Mouse (Mus musculus): ENCODE results near the gene Prss53. TPM values are rescaled to one million over a fixed set of nuclear protein-coding genes. Genes with fewer than 3 reads are reported as not detected.
A peak's percentile ranks its signal among the peaks of the same experiment; 100 is the strongest.

Prss53 gene
- 1.1 and 2.0 TPM in 2 replicates for polyA plus RNA-seq (2015; fragmentation: Nextera tagmentation; extraction: Ambion mirVana)

DNA sequence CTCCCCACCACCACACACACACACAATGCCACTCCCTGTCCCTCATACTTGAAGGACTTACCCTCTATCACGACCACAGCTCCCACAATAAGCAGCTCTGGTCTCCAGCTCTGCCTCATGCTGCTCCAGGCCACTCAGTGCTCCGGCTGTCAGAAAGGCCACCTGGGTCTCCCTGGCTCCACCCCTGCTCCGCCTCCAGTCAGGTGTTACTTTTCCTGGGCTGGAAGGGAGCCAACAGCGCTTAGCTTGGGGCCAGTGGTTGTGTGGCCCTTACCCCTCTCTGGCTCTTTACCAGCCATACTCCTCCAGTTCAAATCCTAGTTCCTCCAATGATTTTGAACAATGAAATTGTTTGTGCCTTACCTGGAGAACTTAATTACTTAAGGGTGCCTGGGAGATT lies at the start of gene Prss53:
Gene Prss53 (minus strand): TSS at position 173 of the 400 bp plus-strand sequence.
- ATAC-seq (ENCODE audit: low read depth) = no peak
- Histone ChIP-seq H3K36me3 (ENCODE audit: control insufficient read depth, insufficient read depth, low read length) (peaks cover 28% of the 10 kb centered on the region), H3K4me2 (ENCODE audit: low read depth, low read length) (no peak within 1 kb of the TSS), H3K9ac (ENCODE audit: low read length) (no peak within 1 kb of the TSS), H3K9me3 (ENCODE audit: control insufficient read depth, low read length) (no peaks in the 10 kb centered on the region), H3K27ac (ENCODE audit: low read length) (no peak within 1 kb of the TSS), H3K4me3 (ENCODE audit: low read length) (no peak within 1 kb of the TSS), H3K27me3 (ENCODE audit: control insufficient read depth, insufficient read depth, low read depth, low read length) (no peaks in the 10 kb centered on the region), H3K4me1 (replicated peaks; ENCODE audit: control insufficient read depth, insufficient read depth, low read length) (peaks cover 8% of the 10 kb centered on the region)
- WGBS = 17% methylated on average over 4 of the region's 4 CpGs

DNA sequence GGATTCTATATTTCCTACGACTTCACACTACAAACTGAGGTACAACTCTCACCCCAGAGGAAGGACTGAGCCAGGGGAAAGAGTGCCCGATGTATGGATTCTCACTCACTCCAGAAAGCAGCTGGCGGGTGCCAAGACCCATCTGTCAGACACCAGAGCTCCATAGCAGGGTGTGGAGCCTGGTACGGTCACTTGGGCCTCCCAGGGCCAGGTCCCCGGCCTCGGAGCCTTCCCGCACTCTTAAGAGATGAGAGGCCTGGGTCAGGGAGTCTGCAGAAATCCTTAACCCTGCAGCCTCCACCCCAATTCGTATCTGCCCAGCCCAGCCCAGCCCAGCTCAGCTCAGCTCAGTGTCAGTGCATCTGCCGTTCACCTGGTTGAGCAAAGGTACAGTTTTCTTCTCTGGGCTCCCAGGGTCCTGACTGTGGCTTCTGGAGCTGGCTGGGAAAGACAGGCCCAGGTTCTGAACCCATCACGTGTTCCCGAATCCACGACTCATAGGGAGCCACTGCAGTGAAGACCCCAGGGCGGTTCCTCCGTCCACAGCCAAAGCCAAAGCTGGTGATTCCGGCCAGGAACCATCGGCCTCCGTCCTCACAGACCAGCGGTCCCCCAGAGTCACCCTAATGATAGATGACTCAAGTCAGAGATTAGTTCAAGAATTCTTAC lies 45.6 kb upstream of the Prss53 start:
- no peaks in the 10 kb centered on the region for H3K9me3 ChIP-seq (ENCODE audit: control insufficient read depth, low read length)
- H3K4me2 ChIP-seq (ENCODE audit: low read depth, low read length) = peak overlapping the region; percentile 99
- ATAC-seq (ENCODE audit: low read depth) = no peak
- H3K27me3 ChIP-seq (ENCODE audit: control insufficient read depth, insufficient read depth, low read depth, low read length) = no peaks in the 10 kb centered on the region
- 49% methylated on average over 18 of the region's 18 CpGs for WGBS
- no peak overlapping the region; the same call in 1 of the 2 replicates for H3K27ac ChIP-seq (ENCODE audit: low read length)
- peaks cover 35% of the 10 kb centered on the region for H3K4me1 ChIP-seq (replicated peaks; ENCODE audit: control insufficient read depth, insufficient read depth, low read length)
- H3K36me3 ChIP-seq (ENCODE audit: control insufficient read depth, insufficient read depth, low read length) = no peaks in the 10 kb centered on the region
- H3K4me3 ChIP-seq (ENCODE audit: low read length) = peak overlapping the region; percentile 82
- peak overlapping the region; percentile 90 for H3K9ac ChIP-seq (ENCODE audit: low read length)

DNA sequence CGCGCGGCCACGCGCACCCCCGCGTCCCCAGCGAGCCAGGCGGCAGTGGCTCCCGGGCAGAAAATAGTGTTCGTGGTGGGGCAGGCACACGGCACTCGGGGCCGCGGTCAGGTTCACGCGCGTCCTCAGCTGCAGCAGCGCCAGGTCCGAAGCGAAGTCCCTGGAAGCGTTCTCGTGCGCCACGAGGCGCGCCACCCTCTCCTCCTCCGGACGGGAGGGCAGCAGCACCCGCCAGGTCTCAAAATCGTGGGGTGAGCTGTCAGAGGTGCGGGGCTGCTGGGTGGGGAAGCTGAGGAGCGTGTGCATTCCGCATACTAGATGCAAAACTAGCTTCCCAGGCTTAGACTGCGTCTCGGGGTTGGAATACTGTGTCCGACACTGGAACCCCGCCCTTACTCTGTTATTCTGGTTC lies 45.0 kb upstream of the Prss53 start:
- Histone ChIP-seq H3K4me1 (replicated peaks; ENCODE audit: control insufficient read depth, insufficient read depth, low read length) (peaks cover 39% of the 10 kb centered on the region), H3K9ac (ENCODE audit: low read length) (peak overlapping the region; percentile 90), H3K4me2 (ENCODE audit: low read depth, low read length) (peak overlapping the region; percentile 99), H3K27ac (ENCODE audit: low read length) (peak overlapping the region; percentile 75), H3K9me3 (ENCODE audit: control insufficient read depth, low read length) (no peaks in the 10 kb centered on the region), H3K4me3 (ENCODE audit: low read length) (peak overlapping the region; percentile 82), H3K36me3 (ENCODE audit: control insufficient read depth, insufficient read depth, low read length) (no peaks in the 10 kb centered on the region), H3K27me3 (ENCODE audit: control insufficient read depth, insufficient read depth, low read depth, low read length) (no peaks in the 10 kb centered on the region)
- peak; percentile 27 for ATAC-seq (ENCODE audit: low read depth)
- under 1% methylated on average over 32 of the region's 38 CpGs for WGBS

DNA sequence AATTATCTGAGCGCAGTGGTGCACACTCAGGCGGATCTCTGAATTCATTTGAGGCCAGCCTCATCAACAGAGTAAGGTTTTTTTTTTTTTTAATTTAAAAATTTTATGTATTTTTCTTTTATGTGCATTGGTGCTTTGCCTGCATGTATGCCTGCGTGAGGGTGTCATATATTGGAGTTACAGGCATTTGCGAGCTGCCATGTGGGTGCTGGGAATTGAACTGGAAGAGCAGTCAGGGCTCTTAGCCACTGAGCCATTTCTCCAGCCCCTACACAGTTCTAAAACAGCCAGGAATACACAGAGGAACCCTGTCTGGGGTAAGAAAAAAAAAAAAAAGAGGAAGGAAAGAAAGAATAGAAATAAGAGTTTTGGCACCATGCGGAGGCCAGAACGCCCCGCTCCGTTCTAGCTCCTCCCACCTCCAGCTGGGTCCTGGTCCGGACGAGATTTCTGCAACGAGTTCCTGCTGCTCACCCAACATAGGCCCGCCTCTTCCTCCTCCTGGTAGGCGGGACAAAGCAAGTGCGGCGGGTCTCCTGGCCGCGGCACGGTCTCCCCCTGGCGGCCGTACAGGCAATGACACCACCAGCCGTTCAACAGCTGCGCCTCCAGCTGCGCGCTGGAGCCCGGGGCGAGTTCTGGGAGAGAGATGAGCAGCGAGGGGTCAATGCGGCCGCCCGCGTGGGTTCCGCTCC lies 44.4 kb upstream of the Prss53 start:
- Histone ChIP-seq H3K4me2 (ENCODE audit: low read depth, low read length) (peak overlapping the region; percentile 99), H3K4me3 (ENCODE audit: low read length) (peak overlapping the region; percentile 82), H3K27me3 (ENCODE audit: control insufficient read depth, insufficient read depth, low read depth, low read length) (no peaks in the 10 kb centered on the region), H3K9ac (ENCODE audit: low read length) (peak overlapping the region; percentile 90), H3K27ac (ENCODE audit: low read length) (peak overlapping the region; percentile 77), H3K36me3 (ENCODE audit: control insufficient read depth, insufficient read depth, low read length) (no peaks in the 10 kb centered on the region), H3K4me1 (replicated peaks; ENCODE audit: control insufficient read depth, insufficient read depth, low read length) (peaks cover 39% of the 10 kb centered on the region), H3K9me3 (ENCODE audit: control insufficient read depth, low read length) (no peaks in the 10 kb centered on the region)
- ATAC-seq (ENCODE audit: low read depth) = peak; percentile 93
- 5% methylated on average over 32 of the region's 32 CpGs for WGBS

DNA sequence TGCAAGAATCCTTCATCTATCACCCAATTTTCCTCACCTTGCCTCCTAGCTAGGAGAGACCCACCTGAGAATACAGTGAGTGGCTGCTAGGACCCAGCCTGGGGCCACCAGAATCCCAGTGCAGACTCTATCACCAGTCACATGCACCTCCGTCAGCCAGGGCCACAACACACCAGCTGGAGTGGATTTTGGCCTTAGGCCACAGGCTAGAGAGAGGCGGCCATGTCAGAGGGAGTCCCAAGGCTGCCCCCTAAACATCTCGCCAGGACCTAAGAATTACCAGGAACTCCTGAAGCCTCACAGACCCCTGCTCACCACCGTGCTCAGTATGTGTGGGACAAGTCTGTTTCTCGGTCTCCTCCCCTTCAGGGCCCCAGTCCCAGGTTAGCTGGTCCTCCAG lies 43.3 kb upstream of the Prss53 start:
- peak overlapping the region; percentile 95; the same call in 1 of the 2 replicates for H3K27ac ChIP-seq (ENCODE audit: low read length)
- 79% methylated on average over 5 of the region's 5 CpGs for WGBS
- H3K4me2 ChIP-seq (ENCODE audit: low read depth, low read length) = no peak overlapping the region
- H3K4me3 ChIP-seq (ENCODE audit: low read length) = no peak overlapping the region
- no peaks in the 10 kb centered on the region for H3K9me3 ChIP-seq (ENCODE audit: control insufficient read depth, low read length)
- H3K27me3 ChIP-seq (ENCODE audit: control insufficient read depth, insufficient read depth, low read depth, low read length) = no peaks in the 10 kb centered on the region
- no peak for ATAC-seq (ENCODE audit: low read depth)
- peaks cover 39% of the 10 kb centered on the region for H3K4me1 ChIP-seq (replicated peaks; ENCODE audit: control insufficient read depth, insufficient read depth, low read length)
- H3K36me3 ChIP-seq (ENCODE audit: control insufficient read depth, insufficient read depth, low read length) = no peaks in the 10 kb centered on the region
- peak overlapping the region; percentile 39 for H3K9ac ChIP-seq (ENCODE audit: low read length)

DNA sequence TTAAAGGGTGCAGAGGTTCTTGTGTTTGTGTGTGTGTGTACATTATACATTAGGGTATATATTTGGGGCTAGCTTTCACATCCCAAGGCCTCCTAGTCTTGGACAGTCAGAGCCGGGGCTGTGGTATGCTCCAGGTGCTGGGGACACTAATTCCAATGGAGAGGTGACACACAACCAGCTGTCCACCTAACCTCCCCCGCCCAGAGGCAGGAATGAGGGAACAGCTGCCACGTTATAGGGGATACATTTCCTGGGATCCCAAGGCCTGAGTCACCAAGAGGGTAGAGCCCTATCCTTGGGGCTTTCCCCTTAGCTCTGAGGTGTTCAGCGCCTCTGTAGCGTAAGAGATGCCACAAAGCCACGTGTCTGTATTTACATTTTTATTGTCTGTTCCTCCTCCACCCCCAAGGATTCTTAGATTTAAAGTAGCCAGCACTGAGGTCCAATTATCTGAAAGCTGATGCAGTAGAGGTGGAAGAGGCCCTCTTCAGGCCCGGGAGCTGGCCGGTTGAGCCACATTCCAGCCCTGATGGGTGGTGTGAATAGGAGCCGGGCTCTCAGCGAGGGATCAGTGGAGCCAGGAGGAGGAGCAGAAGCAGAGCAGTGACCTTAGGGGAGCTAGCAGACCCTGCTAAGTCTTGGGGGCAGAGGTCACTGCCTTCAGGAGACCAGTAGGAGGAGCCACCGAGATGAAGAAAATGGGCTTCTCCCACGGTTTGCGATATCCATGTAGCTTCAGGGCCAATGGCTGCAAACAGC lies 41.7 kb upstream of the Prss53 start:
- Histone ChIP-seq H3K36me3 (ENCODE audit: control insufficient read depth, insufficient read depth, low read length) (no peaks in the 10 kb centered on the region; the same call in 1 of the 2 replicates), H3K4me3 (ENCODE audit: low read length) (peak overlapping the region; percentile 9; the same call in 1 of the 2 replicates), H3K27me3 (ENCODE audit: control insufficient read depth, insufficient read depth, low read depth, low read length) (no peaks in the 10 kb centered on the region), H3K27ac (ENCODE audit: low read length) (peak overlapping the region; percentile 95), H3K4me1 (replicated peaks; ENCODE audit: control insufficient read depth, insufficient read depth, low read length) (peaks cover 39% of the 10 kb centered on the region), H3K4me2 (ENCODE audit: low read depth, low read length) (peak overlapping the region; percentile 42), H3K9ac (ENCODE audit: low read length) (peak overlapping the region; percentile 52), H3K9me3 (ENCODE audit: control insufficient read depth, low read length) (no peaks in the 10 kb centered on the region)
- 16% methylated on average over 13 of the region's 13 CpGs for WGBS
- ATAC-seq (ENCODE audit: low read depth) = peak; percentile 34

DNA sequence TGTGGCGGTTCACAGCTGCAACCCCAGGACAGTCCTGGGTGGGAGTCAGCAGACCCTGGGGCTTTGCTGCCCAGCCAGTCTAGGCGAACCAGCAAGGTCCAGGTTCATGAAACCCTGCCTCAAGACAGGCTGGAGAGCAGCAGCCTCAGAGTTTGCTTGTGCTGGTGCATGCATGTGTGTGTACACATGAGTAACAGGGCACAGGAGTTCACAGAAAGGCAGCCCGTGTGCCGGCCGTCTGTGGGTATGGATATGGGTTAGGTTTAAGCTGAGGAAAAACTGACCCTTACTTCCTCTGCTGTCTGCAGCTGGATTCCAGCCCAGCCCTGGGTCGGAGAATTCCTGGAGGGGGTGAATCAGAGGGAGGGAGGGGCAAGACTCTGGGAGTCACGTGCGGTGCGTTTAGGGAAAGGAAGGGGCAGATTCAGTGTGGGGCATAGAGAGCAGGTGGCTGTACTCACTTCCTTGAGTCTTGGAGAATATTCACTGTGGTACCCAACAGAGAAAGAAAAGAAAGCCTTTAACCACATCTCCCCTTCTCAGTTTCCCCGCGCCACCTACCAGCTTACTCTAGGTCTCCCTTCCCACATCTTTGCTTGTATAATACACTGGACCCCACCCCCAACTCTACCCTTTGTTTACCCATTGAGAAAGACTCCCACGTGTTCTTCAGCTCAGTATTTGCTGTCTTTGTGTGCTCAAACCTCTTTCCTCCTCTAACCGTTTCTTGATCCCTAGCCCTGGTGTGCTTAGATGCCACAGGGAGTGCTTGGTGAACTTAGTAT lies 40.8 kb upstream of the Prss53 start:
- Histone ChIP-seq H3K4me1 (replicated peaks; ENCODE audit: control insufficient read depth, insufficient read depth, low read length) (peaks cover 47% of the 10 kb centered on the region), H3K4me3 (ENCODE audit: low read length) (peak overlapping the region; percentile 9; the same call in 1 of the 2 replicates), H3K9me3 (ENCODE audit: control insufficient read depth, low read length) (no peaks in the 10 kb centered on the region), H3K9ac (ENCODE audit: low read length) (peak overlapping the region; percentile 52), H3K4me2 (ENCODE audit: low read depth, low read length) (peak overlapping the region; percentile 42), H3K27me3 (ENCODE audit: control insufficient read depth, insufficient read depth, low read depth, low read length) (no peaks in the 10 kb centered on the region), H3K27ac (ENCODE audit: low read length) (peak overlapping the region; percentile 95), H3K36me3 (ENCODE audit: control insufficient read depth, insufficient read depth, low read length) (peaks cover 5% of the 10 kb centered on the region)
- peak; percentile 37 for ATAC-seq (ENCODE audit: low read depth)
- 22% methylated on average over 13 of the region's 13 CpGs for WGBS

DNA sequence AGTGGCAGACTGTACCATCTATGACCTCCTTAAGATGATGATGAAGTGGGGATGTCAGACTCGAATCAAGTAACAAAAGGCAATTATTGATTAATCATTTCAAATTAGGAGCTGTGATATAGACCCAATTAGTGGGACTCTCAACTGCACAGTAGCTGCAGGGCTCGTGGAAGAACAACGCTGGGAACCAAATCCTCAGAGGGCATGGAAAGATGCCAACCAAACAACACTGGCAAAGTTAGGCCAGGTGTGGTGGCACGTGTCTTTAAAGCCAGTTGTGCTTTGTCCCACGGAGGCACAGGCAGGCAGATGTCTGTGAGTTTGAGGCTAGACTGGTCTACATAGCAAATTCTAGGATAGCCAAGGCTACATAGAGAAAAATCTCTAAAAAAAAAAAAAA lies 39.9 kb upstream of the Prss53 start:
- WGBS = 67% methylated on average over 5 of the region's 5 CpGs
- no peaks in the 10 kb centered on the region for H3K9me3 ChIP-seq (ENCODE audit: control insufficient read depth, low read length)
- peaks cover 49% of the 10 kb centered on the region for H3K4me1 ChIP-seq (replicated peaks; ENCODE audit: control insufficient read depth, insufficient read depth, low read length)

More for the DNA sequence above, 39.9 kb upstream of the Prss53 start:
- no peaks in the 10 kb centered on the region for H3K27me3 ChIP-seq (ENCODE audit: control insufficient read depth, insufficient read depth, low read depth, low read length)
- no peak overlapping the region for H3K4me3 ChIP-seq (ENCODE audit: low read length)
- H3K36me3 ChIP-seq (ENCODE audit: control insufficient read depth, insufficient read depth, low read length) = peaks cover 10% of the 10 kb centered on the region
- H3K27ac ChIP-seq (ENCODE audit: low read length) = peak overlapping the region; percentile 95
- no peak for ATAC-seq (ENCODE audit: low read depth)
- H3K4me2 ChIP-seq (ENCODE audit: low read depth, low read length) = 0 out of 2 replicates have a peak overlapping the region, but pooled peaks have one; percentile 26
- no peak overlapping the region for H3K9ac ChIP-seq (ENCODE audit: low read length)
